Mouse (Mus musculus) kidney, adult 18-20 months (tissue): ENCODE results near the gene Gm20518.

Experiments used
- DNase-seq: peaks from one replicate; pipeline ENCODE4 v3.0.0; 2021

Gm20518 gene

GRCm38 (mm10) chr16:17893923-17894322 lies 2.5 kb upstream of the Gm20518 start, which contains the start of gene Tssk1:
Tssk1 (plus strand) TSS chr16:17894223.
- DNase-seq: no peak

DNA sequence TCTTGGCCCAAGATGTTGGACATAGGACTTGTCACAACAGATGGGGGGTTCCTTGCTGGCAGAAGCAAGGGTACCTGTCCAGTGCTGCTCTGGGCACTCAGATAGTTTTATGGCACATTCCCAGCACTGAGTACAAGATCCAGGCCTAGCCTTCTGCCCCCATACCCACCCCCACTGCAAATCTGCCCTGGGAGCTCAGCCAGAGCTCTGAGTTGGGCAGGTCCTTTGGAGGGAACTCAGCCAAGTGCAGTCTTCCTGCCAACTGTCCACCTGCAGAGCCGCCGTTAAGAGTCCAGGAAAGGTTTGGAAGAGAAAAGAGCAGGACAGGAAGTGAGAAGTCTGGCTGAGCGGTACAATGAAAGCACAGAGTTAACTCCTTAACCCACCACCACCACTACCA lies 1.1 kb upstream of the Gm20518 start:
- peak; percentile 84 for DNase-seq

DNA sequence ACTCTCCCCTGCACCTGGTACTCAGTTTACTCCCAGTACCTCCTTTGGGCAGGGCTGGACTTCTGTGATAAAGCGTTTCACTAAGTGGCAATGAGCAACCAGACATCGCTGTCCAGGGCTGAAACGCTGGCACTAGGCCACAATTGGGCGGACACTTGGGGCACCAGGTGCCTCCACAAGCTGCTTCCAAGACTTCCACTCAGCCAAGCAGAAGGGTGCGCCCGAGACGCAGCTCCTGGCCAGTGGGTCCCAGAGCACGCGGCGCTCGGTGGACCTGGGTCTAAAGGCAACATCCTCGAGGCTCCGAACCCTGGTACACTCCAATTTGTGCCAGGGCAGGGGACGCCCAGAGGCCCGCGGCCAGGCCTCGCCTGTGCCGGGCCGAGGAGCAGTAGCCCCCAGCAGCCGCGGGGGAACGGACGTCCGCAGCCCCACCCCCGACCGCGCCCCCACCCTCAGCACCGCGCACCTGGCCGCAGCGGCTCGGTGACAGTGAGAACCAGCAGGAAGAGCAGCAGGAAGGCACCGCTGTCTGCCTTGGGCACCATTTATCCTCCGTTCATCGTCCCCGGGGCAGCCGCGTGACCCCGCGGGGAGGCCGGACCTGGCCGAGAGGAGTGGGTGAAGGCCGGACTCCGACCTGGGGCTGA lies 429 bp downstream of the Gm20518 start:
- DNase-seq: peak; percentile 87

GRCm38 (mm10) chr16:17890342-17890727 lies 1.1 kb downstream of the Gm20518 start:
- DNase-seq: no peak

DNA sequence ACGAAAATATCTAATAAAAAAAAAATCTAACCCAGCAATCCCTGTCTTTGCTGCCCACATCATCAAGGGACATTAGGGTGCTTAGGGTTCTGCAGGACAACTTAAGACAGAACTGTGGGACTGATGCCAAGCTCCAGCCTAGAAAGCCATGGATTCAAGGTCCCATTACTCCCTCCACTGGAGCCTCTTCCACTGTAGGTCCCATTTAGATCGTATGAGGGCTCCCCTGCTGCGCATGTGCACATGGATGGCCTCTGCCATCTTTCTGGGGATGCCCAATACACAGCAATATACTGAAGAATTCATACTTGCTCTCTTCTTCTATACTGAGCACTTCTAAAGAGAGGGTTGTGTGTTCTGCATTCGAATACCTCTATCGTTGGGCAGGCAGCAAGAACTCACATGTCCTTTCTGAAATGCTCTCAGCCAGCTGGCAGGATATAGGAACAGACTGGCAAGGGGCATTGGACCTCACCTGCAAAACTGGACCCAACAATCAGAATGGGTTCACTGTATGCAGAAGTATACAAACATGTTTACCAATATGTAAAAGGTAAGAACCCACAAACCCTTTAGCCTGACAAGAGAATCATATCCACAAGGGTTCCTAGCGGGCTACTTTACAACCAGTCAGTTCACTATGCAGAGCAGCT lies 1.7 kb downstream of the Gm20518 start:
- DNase-seq: no peak

- DNase-seq: no peak
These were observed 7.4 kb downstream of the Gm20518 start for GRCm38 (mm10) chr16:17884116-17884515.

DNA sequence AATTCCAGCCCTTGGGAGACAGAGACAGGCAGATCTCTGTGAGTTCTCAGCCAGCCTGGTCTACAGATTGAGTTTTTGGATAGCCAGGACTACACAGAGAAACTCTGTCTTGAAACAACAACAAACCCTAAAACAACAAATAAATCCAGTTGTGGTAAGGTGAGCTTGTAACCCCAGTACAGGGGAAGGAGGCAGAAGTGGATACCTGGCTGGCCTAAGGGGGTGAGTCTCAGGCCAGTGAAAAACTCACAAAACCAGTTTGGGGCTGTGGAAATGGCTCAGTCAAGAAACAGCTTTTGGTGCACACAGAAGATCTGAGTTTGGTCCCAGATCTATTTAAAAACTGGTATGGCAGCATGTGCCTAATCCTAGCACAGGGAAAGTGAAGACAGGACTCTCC lies 9.3 kb downstream of the Gm20518 start:
- no peak for DNase-seq

- DNase-seq: no peak
These were observed 11.9 kb downstream of the Gm20518 start for GRCm38 (mm10) chr16:17879571-17879970.

- no peak for DNase-seq
These were observed 15.4 kb downstream of the Gm20518 start for GRCm38 (mm10) chr16:17876096-17876495.

DNA sequence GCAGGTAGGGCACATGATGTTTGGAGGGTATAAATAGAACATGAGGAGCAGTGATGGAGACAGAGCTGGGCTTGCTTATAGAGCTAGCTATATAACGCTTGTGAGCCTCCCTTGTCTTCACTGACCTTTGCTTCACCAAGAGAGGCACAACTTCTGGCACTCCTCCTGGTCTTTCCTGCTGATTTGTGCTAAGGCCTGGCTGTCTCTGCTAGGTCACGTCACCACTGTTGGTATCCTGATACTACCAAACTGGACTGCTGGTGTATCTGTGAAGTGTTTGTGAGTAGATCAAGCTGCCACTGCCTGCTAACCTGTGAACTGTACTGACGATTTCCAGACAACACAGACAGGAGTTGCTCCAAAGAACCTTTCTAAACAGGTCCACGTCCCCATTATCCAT lies 16.3 kb downstream of the Gm20518 start:
- no peak for DNase-seq

GRCm38 (mm10) chr16:17872995-17873394 lies 18.5 kb downstream of the Gm20518 start:
- DNase-seq: no peak

GRCm38 (mm10) chr16:17871248-17871647 lies 20.2 kb downstream of the Gm20518 start:
- no peak for DNase-seq

GRCm38 (mm10) chr16:17865770-17866169 lies 25.7 kb downstream of the Gm20518 start:
- DNase-seq: peak; percentile 25

DNA sequence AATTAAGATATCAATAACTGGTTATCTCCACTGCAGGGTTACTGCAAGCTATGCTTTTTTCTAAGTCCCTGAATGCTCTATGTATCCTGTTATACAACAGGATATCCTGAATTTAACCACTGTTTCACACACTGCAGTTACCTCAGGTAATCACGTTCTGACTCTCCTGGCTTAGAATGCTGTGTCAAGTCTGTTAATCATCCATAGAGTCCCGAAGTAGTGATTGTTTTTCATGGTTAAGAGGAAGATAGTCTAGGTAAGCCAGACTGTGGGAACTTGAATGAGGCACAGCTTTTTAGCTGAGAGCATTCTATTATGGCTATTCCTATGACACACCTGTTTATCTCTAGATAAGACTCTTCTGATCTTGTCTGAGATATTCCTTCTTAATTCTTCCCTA lies 26.2 kb downstream of the Gm20518 start:
- DNase-seq: no peak

DNA sequence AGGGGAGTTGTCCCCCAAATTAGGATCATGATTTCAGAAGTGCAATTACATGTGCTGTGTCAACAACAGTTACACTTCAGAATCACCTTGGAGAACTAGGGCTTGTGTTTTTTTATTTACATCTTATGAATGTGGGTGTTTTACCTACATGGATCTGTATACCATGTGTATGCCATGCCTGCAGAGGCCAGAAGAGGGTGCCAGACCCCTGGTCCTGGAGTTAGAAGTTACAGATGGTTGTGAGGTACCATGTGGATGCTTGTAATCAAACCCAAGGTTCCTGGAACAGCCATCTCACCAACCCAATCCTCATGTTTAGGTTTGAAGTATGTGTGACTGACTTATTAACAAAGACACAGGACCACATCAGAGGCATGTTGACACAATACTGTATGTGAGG lies 32.9 kb downstream of the Gm20518 start:
- peak; percentile 29 for DNase-seq

DNA sequence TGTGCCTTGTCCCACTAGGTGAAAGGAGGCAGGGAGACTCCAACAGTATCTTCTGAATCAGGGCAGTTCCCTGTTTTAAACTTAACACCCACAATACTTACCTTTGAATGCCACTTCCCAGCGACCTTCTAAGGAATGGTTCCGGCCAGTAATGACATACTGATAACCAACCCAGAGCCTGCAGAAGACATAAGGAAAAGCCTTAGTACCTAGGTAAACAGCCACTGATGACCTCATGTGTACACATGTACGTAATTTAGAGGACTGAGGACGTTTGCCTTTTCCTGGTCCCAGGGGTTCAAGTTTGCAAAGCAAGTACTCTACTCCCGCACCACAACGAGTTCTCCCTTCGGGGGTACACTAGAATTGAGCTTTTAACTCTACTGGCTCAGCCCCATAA lies 34.3 kb downstream of the Gm20518 start:
- DNase-seq: no peak

GRCm38 (mm10) chr16:17853263-17853662 lies 38.2 kb downstream of the Gm20518 start:
- no peak for DNase-seq

DNA sequence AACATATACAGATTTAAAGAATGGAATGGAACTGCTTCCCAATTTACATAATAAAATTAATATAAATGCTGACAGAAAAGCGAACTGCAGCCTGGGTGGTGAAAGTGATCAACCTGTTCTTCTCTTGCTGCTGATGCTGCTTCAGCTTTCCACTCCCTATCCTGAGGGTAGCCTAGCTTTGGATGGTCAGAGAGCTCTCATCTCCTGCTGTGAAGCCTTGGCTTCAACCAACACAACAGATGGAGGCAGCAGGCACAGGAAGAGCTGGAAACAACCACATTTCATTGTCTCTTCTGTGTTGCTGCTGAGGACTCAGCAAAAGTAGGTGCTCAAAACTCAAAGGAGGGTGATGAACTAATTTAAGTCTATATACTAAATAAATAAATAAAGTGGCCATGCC lies 39.6 kb downstream of the Gm20518 start:
- DNase-seq: no peak

- no peak for DNase-seq
These were observed 40.1 kb downstream of the Gm20518 start for GRCm38 (mm10) chr16:17851331-17851730.

GRCm38 (mm10) chr16:17849486-17849885 lies 42.0 kb downstream of the Gm20518 start:
- DNase-seq: no peak

GRCm38 (mm10) chr16:17848928-17849327 lies 42.5 kb downstream of the Gm20518 start:
- DNase-seq: peak; percentile 18

DNA sequence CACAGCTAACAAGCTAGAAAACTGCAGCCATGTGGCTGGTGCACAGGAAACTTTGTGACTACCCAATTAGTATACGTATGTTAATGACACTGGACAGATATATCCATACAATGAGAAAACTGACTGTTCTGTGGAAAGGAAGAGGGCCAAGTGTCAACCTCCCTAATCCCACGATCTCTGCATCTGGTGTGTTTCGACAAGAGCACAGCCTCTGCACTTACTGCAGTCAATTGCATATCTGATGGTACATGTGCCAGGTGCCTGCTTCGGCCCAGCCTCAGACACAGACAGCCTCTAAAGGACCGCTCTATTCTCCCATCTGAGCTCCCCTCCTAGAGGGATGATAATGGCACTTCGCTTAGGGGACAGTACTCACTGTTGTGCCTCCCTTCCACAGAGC lies 43.0 kb downstream of the Gm20518 start:
- DNase-seq: no peak

DNA sequence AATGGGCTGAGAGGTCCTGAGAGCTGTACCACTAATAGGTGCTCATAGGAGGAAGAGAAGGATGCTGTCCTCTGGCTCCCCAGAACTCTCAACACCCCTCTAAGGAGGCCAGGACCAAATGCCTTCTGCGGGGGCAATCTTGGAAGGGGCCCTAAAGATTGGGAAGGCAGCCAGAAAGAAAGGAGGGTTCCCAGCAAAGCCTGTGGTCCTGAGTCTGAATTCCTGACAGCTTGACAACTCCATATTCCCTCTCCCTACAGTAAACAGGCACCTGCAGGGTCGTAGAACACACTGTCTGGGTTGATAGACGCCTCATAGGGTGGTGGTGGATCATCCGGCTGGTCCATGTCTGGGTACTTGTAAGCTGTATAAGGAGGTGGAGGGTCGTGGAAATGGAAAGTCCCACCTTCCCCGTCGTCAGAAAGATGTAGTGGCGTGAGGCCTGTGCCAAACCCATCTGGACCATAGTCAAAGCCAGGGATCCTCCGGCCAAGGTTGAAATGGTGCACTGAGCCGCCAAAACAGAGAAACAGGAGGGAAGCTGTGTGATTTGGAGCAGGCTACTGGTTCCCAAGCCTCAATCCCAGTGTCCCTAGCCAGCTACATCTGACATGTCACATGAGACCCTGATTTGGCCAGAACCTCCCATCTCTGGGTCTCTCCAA lies 47.6 kb downstream of the Gm20518 start:
- DNase-seq: no peak

DNA sequence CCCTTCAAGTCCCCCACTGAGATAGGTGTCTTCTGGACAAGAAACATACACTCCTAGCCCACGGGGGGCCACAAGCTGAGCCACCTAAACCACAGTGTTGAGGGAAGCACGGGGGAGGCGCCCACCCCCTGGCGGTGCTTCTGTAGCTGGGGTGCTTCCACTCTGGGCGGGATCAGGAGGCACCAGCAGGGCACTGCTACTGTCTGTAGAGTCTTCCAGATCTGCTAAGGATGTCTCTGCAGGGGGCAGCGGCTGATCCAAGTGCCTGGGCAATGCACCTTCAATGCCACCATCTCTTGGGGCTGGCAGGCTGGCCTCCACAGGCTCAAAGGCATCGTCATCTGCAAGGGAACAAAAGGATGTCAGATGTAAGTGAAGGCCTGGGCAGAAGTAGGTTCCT lies 49.0 kb downstream of the Gm20518 start:
- no peak for DNase-seq
